Mouse (Mus musculus) heart, embryonic 14.5 days (tissue): Measurements from ENCODE around the gene Prkag2. TPM values are rescaled to one million over a fixed set of nuclear protein-coding genes. Genes with fewer than 3 reads are reported as not detected.
"Not testable (repeated sequence)": the region's sequence is repeated elsewhere in the genome, so short reads cannot be mapped to it uniquely, and the experiment has no call there.

Source experiments
- ATAC-seq: fragments of 200-750 bp; cut with Nextera tagmentation; 2 replicates; pipeline ENCODE4 v1.8.0; 2017; ENCODE audit warnings: low read depth, moderate TSS enrichment; ENCODE audit not compliant: insufficient number of reproducible peaks, insufficient read depth, low FRiP score
- H3K27ac ChIP-seq, 2 experiments: fragments of 200-500 bp in 1 of 2; fragments of 300-500 bp in 1 of 2; sonication (generic) in 1 of 2; replicated peaks in 1 of 2; 2 replicates each; pipeline ENCODE4 v1.5.1; 2012 to 2014; ENCODE audit warnings: low read depth in 2 of 2, low read length in 2 of 2, control low read depth in 1 of 2, mild to moderate bottlenecking in 1 of 2, mixed read lengths in 1 of 2; ENCODE audit not compliant: control insufficient read depth in 1 of 2, insufficient read depth in 1 of 2
- H3K27me3 ChIP-seq: fragments of 300-500 bp; sonication (generic); 2 replicates; pipeline ENCODE4 v1.6.1; 2014; ENCODE audit warnings: mild to moderate bottlenecking, low read length, control low read depth; ENCODE audit not compliant: control insufficient read depth, insufficient read depth
- H3K36me3 ChIP-seq: fragments of 300-500 bp; sonication (generic); 2 replicates; pipeline ENCODE4 v1.6.1; 2014; ENCODE audit warnings: mild to moderate bottlenecking, control low read depth, low read length, mixed read lengths; ENCODE audit not compliant: control insufficient read depth, insufficient read depth
- H3K4me1 ChIP-seq, 2 experiments: fragments of 200-500 bp in 1 of 2; fragments of 300-500 bp in 1 of 2; sonication (generic) in 1 of 2; 2 replicates each; pipeline ENCODE4 v1.6.1; 2012 to 2014; ENCODE audit warnings: low read length in 2 of 2, control low read depth in 1 of 2, mixed read lengths in 1 of 2; ENCODE audit not compliant: control insufficient read depth in 2 of 2, insufficient read depth in 2 of 2
- H3K4me2 ChIP-seq: fragments of 300-500 bp; sonication (generic); 2 replicates; pipeline ENCODE4 v1.6.1; 2014; ENCODE audit warnings: mild to moderate bottlenecking, low read length
- H3K4me3 ChIP-seq, 2 experiments: fragments of 200-500 bp in 1 of 2; fragments of 300-500 bp in 1 of 2; sonication (generic) in 1 of 2; 2 replicates each; pipeline ENCODE4 v1.5.1; 2012 to 2014; ENCODE audit warnings: low read length in 2 of 2, mild to moderate bottlenecking in 2 of 2, control low read depth in 1 of 2, low read depth in 1 of 2, moderate library complexity in 1 of 2; ENCODE audit not compliant: control insufficient read depth in 1 of 2, insufficient read depth in 1 of 2
- H3K9ac ChIP-seq: fragments of 300-500 bp; sonication (generic); 2 replicates; pipeline ENCODE4 v1.6.1; 2014; ENCODE audit warnings: mild to moderate bottlenecking, low read length
- H3K9me3 ChIP-seq: fragments of 300-500 bp; sonication (generic); 2 replicates; pipeline ENCODE4 v1.6.1; 2016; ENCODE audit warnings: low read length, control low read depth; ENCODE audit not compliant: control insufficient read depth
- WGBS: fragments of 180-500 bp; shearing (Covaris S2); extraction: QIAGEN DNeasy Blood & Tissue Kit; methylation state at CpG from one replicate; pipeline ENCODE4 v1.1.7; 2014; 5-methylcytosine and 5-hydroxymethylcytosine counted together
- polyA plus RNA-seq: library from polyadenylated mRNA; unstranded; fragments of >200 nt; fragmentation: Nextera tagmentation; extraction: Ambion mirVana; gene quantifications from 2 replicates; pipeline ENCODE4 v1.2.1, GENCODE M21; 2014

Gene Prkag2
- polyA plus RNA-seq, 1 experiment from 2014 or later, result 120 TPM

DNA sequence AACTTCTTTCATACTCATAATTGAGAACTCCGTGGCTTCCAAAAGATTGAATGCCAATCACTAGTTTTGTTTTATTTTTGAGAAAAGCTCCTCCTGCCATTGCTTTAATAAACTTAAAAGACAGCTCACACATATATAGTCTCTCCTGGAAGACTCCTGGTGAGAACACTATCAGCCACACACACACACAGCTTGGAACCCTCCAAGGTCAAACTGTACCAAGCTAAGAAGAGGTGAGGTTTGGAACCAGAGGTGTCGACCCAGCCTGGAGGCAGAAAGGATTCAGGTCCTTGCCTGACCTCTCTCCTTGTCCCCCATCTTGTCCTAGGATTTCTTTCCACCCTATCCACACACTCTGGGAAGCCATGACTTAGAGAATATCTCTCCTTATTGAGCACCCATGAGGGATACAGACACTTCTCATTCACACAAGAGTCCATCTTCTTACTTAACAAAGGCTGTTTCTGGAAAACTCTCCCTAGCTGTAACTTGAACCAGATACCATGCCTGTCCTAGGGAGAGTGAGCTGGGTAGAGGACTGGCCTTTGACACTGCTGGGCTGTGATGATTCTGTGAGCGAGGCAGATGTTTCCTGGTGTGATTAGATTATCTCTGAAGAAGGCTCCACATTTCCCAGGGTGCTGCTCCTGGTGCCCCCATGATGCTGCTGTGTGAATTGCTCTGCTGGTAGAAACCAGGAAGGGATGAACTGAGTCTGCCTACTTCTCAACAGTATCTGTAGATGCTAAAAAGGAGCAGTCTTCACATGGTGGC lies 245.4 kb downstream of the Prkag2 start:
- no peak overlapping the region for H3K4me2 ChIP-seq
- H3K27me3 ChIP-seq, result no peaks in the 10 kb centered on the region
- WGBS, result 65% methylated on average over 3 of the region's 3 CpGs
- peaks cover 2 to 6% of the 10 kb centered on the region in 2 experiments for H3K4me1 ChIP-seq
- no peaks in the 10 kb centered on the region for H3K36me3 ChIP-seq
- no peak for ATAC-seq
- no peak overlapping the region for H3K9ac ChIP-seq
- no peak overlapping the region for H3K4me3 ChIP-seq
- no peak overlapping the region for H3K27ac ChIP-seq
- no peaks in the 10 kb centered on the region for H3K9me3 ChIP-seq

DNA sequence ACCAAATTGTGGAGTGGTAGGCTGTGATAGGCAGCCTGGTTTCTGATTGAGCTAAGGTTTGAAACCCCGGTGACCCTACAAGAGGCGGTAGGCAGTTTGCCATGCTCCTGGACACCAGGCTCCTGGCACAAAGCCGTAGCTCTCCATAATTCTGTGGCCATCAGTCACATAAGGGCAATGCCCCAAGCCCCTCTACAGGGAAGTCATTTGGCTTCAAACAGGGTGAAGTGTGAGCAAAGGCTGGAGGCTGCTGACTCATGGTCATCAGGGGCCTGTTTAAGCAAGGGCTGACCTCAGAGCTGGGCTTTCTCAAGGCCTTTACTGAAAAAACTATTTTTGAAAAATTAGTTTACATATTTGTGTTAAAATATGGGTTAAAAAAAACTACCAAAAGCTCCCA lies 246.2 kb downstream of the Prkag2 start:
- WGBS, result 94% methylated on average over 3 of the region's 3 CpGs
- Histone ChIP-seq H3K9ac (no peak overlapping the region), H3K4me1 (peaks cover 0 to 2% of the 10 kb centered on the region in 2 experiments; a peak in 1 of 4 replicates), H3K27ac (no peak overlapping the region), H3K27me3 (no peaks in the 10 kb centered on the region), H3K36me3 (no peaks in the 10 kb centered on the region), H3K4me3 (no peak overlapping the region), H3K4me2 (no peak overlapping the region), H3K9me3 (no peaks in the 10 kb centered on the region)
- no peak for ATAC-seq

DNA sequence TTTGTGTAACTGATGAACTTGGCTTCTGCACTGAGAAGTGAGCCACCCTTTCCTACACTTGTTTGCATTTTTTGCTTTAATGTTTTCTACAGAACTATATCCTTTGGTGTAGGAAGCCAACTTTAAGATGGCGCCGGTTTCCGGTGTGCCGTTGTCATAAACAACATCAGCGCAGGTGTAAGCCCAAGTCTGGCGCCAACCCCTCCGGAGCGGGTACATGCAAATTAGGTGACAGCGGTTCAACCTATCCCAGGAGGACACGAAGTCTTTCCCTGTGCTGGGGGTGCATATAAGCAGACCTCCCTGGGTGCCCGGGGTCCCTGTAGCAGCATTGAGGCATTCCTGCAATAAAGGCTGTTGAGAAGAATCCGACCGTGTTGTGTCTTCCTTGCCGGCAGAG lies 252.2 kb downstream of the Prkag2 start:
- not testable (repeated sequence) for H3K4me3 ChIP-seq, H3K4me1 ChIP-seq, H3K27ac ChIP-seq, H3K9me3 ChIP-seq, H3K4me2 ChIP-seq, H3K27me3 ChIP-seq, ATAC-seq, H3K9ac ChIP-seq, H3K36me3 ChIP-seq
- 84% methylated on average over 14 of the region's 14 CpGs for WGBS

DNA sequence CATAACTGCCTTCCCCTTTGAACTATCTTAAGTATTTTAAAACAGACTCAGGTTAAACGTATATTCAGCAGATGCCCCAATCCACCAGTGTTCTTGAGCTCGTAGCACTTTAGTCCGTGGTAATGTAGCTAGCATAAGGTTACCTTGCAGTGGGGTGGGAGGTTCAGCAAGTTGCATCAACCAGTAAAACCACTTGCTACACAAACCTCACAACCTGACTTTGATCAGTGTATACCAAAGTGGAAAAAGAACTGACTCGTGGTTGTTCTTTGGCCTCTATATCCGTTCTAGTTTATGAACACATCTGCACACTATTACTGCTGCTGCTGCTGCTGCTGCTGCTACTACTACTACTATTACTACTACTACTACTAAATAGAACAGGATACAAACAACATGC lies 256.6 kb downstream of the Prkag2 start:
- 0 out of 2 replicates have a peak, but pooled peaks cover 4% of the 10 kb centered on the region for H3K36me3 ChIP-seq
- 85% methylated on average over 5 of the region's 5 CpGs for WGBS
- no peaks in the 10 kb centered on the region for H3K9me3 ChIP-seq
- 0 out of 4 replicates have a peak overlapping the region, but pooled peaks of 1 of the 2 experiments have one; percentile 100 for H3K27ac ChIP-seq
- H3K4me3 ChIP-seq, result no peak overlapping the region
- peaks cover 7 to 20% of the 10 kb centered on the region in 2 experiments for H3K4me1 ChIP-seq
- no peak overlapping the region for H3K4me2 ChIP-seq
- no peak overlapping the region for H3K9ac ChIP-seq
- no peak for ATAC-seq
- H3K27me3 ChIP-seq, result no peaks in the 10 kb centered on the region

DNA sequence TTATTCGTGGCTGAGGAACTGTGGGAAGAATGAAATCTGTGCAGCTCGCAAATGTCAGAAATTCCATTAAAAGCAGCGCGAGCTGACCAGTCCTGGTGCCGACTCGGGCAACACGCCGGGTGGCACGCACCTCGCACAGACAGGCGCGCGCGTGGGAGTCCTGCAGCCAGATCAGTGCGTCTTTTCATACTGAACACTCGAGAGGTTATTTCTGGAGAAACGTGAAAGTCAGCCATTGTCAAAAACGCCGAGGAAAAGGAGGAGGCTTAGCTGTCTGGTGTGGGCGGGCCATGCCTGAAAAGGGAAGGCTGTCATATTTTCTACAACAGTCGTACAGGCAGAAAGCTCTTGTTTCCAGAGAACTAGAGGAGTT lies 257.4 kb downstream of the Prkag2 start:
- WGBS, result 7% methylated on average over 21 of the region's 21 CpGs
- H3K9ac ChIP-seq, result peak overlapping the region; percentile 58

DNA sequence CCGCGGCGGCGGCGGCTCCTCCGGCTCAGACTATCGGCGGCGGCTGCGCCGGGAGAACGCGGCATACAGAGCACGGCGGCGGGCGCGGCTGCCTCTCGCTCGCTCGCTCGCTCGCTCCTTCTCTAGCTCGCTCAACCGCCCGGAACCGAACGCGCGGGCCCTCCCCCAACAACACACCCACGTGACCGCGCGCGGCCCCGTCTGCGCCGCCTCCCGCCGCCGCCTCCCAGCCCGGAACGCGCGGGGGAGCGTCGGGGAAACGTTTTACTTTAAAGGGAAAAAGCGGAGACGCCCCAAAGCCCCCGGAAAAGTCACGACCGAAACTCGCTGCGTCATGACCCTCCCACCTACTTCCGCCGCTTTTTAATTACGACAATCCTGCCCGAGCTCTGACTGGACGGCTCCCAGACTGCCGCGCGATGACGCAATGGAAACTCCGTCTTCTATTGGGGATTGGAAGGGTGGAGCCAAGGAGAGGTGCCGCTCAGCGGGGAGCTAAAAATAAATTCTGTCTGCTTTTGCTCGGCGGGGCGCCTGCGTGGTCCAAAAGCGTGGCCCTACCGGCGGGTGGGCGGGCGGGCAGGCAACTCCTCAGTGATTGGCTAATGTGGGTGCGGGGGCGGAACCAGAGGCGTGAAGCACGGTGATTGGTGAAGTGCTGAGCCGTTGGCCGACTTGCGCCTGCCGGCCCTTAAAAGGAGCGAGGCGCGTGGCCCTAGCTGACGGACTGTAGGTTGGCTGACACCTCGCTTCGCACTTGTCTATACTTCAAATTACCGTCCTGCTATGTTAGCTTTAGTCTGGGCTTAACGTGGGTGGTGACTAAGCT lies 258.0 kb downstream of the Prkag2 start, which contains the start of gene Rheb:
Gene Rheb (minus strand): TSS at position 351 of the 829 bp plus-strand sequence.
- Histone ChIP-seq H3K4me3 (peak within 1 kb of the TSS; percentile 96 to 99), H3K27ac (peak within 1 kb of the TSS; percentile 100), H3K36me3 (0 out of 2 replicates have a peak, but pooled peaks cover 4% of the 10 kb centered on the region), H3K4me1 (peaks cover 8 to 33% of the 10 kb centered on the region in 2 experiments), H3K9me3 (no peaks in the 10 kb centered on the region), H3K4me2 (peak within 1 kb of the TSS; percentile 94), H3K27me3 (no peaks in the 10 kb centered on the region), H3K9ac (peak within 1 kb of the TSS; percentile 99)
- under 1% methylated on average over 92 of the region's 92 CpGs for WGBS
- ATAC-seq, result peak; percentile 96

More for the DNA sequence above, 257.4 kb downstream of the Prkag2 start:
- ATAC-seq, result peak; percentile 1; the same call in 1 of the 2 replicates
- Histone ChIP-seq H3K4me1 (peaks cover 8 to 28% of the 10 kb centered on the region in 2 experiments), H3K9me3 (no peaks in the 10 kb centered on the region), H3K4me3 (peak overlapping the region; percentile 28 to 37), H3K4me2 (peak overlapping the region; percentile 71), H3K36me3 (0 out of 2 replicates have a peak, but pooled peaks cover 4% of the 10 kb centered on the region), H3K27me3 (no peaks in the 10 kb centered on the region), H3K27ac (peak overlapping the region; percentile 97 to 100)

DNA sequence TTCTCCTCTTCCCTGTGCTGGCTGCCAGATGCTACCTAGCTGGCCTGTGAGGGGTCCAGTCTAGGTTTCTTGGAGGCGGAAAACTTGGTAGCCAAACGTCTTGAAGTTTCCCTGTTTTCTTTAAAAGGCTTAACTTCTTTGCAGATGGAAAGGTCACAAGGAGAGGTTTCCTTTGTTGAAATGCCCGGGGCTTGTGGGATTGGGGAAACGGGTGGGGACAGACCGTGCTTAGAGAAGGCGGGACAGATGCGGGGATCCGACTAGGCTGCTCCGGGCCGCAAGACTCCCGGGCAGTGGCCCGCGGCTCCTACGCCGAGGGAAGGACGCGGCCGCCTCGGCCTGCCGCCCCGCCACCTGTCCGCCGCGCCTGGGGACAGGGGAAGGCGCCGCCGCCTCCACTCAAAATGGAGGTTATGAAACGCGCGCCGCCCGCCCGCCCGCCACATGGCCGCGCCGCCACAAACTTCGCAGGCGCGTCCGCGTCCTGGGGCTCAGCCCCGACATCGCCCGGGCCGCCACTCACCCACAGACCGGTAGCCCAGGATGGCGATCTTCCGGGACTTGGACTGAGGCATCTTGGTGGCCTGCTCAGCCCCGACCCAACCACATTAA lies 258.7 kb downstream of the Prkag2 start:
- 0 out of 2 replicates have a peak, but pooled peaks cover 4% of the 10 kb centered on the region for H3K36me3 ChIP-seq
- H3K9ac ChIP-seq, result peak overlapping the region; percentile 99
- ATAC-seq, result peak; percentile 24
- WGBS, result under 1% methylated on average over 44 of the region's 50 CpGs
- H3K27me3 ChIP-seq, result no peaks in the 10 kb centered on the region
- no peaks in the 10 kb centered on the region for H3K9me3 ChIP-seq
- H3K4me2 ChIP-seq, result peak overlapping the region; percentile 94
- H3K4me3 ChIP-seq, result peak overlapping the region; percentile 96 to 99
- H3K4me1 ChIP-seq, result peaks cover 8 to 33% of the 10 kb centered on the region in 2 experiments
- H3K27ac ChIP-seq, result peak overlapping the region; percentile 100
